Mouse (Mus musculus): ENCODE measurements at regions not wholly inside any gene's neighbourhood (a gene's known extent, or its start where the extent isn't known, plus 50 kb on each side); places are given as distances from the start of the nearest gene placed in this dataset.

DNA sequence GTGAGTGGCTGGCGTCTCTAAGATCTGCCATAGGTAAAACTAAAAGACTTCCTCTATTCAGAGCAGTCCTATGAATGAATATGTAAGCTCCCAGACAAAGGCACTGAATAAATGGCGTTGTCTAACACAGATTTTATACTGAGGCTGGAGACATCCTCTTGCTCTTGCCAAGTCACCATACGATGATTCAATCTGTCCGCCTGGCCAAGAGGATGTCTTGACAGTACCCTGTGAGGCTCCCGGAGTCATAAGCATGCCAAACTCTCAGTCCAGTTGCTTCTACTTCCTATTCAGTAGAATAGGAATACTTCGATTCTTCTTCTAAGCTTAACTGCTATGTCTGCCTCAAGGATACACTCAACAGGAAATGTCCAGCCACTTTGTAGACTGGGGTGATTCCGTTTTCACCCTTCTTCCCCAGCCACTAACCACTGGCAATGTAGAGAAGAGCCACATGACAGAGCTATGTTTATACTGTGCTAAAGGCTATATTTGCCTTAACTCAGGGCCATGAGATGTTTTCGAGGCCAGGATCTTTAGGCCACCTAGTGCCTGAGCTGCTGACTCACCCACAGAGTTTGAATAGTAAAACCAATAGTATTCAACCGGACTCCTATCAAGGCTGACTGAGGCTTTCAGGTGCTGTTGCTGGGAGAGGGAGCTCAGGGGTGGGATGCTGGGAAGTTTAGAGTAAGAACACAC lies 188.7 kb upstream of the Atp5g3 start:
- no peak for DNase-seq (ENCODE audit: low spot score in 2 of 2)

DNA sequence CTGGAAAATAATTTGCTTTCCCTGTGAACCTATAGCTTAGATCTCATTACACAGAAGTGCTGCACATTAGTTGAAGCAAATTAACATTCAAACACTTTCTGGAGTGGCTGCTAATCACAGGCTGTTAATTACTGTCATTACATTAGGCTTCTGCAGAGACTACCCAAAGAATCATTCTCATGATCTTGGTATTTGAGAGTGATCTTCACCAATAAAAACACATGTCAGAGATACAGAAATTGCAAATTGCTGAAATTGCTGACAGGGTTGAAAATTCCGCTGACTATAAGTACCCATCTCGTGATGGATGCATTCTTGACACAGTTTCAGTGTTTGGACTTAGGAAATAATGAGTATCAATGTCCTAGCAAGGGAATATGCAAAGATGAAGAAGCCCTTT lies 185.7 kb upstream of the Atp5g3 start:
- no peak for DNase-seq (ENCODE audit: low spot score in 2 of 2)

DNA sequence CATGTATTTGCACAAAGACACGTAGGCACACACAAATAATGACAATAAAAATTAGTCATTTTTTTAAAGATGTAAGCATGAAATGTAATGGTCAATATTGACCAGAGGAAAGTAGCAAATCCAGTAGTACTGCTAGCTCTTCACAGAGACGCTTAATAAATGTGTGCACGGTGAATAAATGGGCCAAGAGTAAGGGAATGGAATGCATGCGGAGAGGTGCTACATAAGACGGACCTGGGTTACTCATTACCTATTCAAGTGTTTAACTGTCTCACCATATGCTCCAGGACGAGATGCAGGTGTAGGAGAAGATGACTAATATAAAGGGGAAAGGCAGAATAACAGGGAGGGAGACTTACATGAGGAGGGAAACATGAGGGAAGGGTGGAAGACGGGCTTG lies 182.4 kb upstream of the Atp5g3 start:
- no peak for DNase-seq (ENCODE audit: low spot score in 2 of 2)

DNA sequence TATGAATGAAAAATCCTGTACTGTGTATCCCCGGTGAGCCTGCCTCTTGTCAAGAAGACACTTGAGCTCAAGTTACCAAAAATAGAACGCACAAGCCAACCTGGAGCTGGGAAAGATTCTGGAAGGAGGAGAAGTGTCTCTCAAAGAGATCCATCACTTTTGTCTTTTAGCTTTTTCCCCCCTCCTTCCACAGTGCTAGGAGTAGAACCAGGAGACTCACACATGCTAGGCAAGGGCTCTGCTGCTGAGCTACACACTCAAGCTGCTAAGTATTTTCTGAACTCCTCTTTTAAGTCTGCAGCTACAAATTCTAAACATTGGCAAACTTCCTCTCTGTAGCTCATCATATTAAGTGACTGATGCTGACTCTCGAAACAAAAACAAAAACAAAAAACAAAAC lies 176.2 kb upstream of the Atp5g3 start:
- DNase-seq (ENCODE audit: low spot score in 2 of 2) = no peak

DNA sequence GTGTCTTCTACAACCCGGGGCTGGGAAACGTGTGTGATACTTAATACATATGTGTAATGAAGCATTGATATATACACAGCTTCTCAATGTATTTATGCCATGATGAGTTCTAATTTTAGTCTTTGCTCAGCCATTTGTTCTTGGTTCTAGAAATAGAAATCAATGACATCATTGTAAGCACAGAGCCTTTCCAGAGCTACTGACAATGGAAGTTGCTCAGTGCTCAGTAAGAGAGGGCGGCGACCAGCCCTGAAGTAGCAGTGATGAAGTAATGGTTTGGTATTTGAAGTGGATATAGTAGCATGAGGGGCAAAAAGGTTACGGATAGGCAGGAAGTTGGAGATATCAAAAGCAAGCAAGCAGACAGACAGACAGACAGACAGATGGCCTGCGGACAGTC lies 173.8 kb upstream of the Atp5g3 start:
- no peak for DNase-seq (ENCODE audit: low spot score in 2 of 2)

DNA sequence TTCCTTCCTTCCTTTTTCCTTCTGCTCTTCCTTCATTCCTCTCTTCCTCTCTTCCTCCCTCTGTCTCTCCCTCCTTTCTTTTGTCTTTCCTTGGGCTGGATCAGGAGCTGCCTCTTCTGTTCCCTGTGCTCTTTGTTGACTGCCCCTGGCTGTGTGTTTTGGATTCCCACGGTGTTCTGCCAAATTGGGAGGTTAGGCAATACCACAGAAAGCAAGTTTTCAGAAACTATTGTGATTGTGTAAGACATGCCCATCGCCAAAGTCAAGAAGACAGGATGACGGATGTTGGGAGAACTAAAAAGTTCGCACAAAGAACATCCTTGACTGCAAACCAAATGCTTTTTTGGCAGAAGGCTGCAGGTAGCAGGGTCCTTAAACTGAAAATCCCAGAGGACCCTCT lies 165.6 kb upstream of the Atp5g3 start:
- no peak for DNase-seq (ENCODE audit: low spot score in 2 of 2)

DNA sequence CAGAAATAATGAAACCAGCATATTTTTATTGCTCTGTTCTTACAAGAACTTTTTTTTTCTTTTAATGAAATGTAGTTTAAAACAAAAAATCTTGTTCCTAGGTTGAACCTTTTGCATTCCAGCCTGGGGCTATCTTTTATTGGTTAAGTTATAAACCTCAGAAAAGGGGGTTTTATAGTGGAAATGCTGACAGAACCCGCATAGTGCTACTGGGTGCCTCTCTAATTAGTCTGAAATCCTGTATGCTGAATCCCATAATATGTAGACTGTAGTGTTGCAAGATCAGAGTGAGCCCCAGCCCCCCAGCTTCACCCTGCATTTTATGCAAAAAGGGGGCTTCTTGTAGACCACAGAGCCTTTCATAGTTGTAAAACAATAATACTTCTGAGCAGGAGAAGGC lies 164.4 kb upstream of the Atp5g3 start:
- no peak for DNase-seq (ENCODE audit: low spot score in 2 of 2)

DNA sequence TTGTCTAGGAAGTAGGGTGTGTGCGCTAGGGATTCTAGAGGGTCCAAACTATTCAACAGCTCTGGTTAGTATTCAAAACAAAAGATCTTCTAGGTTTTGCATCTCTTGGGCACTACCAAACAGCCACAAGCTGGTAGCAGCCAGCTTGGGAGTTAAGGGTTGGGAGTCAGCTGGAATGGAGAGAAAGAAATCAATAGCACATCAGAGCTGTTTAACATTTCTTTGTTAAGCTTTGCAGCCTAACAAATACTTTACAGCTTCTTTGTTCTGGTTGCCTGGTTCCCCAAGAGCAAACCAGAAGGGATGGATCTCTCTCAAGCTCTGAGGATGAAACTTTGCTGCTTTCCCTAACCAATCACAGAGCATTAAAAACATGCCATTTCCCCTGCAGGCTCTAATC lies 162.3 kb upstream of the Atp5g3 start:
- no peak for DNase-seq (ENCODE audit: low spot score in 2 of 2)

- DNase-seq (ENCODE audit: low spot score in 2 of 2) = peak; percentile 67 to 88
These were observed 155.5 kb upstream of the Atp5g3 start for GRCm38 (mm10) chr2:74066652-74067051.

- DNase-seq (ENCODE audit: low spot score in 2 of 2) = no peak
These were observed 153.2 kb upstream of the Atp5g3 start for GRCm38 (mm10) chr2:74064369-74064768.

- peak; percentile 25 to 27 for DNase-seq (ENCODE audit: low spot score in 2 of 2)
These were observed 152.7 kb upstream of the Atp5g3 start for GRCm38 (mm10) chr2:74063777-74064176.

DNA sequence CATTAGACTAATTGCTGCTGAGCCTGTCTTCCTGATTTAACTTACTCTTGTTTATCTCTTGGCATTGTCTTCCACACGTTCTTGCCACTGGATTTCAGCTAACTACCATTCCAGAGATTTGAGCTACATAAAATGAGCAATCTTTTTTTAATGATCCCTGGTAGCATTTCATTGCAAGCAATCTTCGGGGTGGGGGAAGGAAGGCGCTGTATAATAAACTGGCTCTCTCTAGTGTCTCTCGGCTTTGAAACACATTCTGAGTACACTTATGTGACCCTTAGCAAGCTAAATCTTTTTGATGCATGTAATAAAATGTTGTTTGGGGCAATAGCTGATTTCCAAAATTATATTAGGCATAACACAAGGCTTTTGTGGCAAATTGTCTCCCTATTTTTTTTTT lies 152.2 kb upstream of the Atp5g3 start:
- no peak for DNase-seq (ENCODE audit: low spot score in 2 of 2)

GRCm38 (mm10) chr2:74042430-74042829 lies 131.3 kb upstream of the Atp5g3 start:
- DNase-seq (ENCODE audit: low spot score in 2 of 2) = no peak

DNA sequence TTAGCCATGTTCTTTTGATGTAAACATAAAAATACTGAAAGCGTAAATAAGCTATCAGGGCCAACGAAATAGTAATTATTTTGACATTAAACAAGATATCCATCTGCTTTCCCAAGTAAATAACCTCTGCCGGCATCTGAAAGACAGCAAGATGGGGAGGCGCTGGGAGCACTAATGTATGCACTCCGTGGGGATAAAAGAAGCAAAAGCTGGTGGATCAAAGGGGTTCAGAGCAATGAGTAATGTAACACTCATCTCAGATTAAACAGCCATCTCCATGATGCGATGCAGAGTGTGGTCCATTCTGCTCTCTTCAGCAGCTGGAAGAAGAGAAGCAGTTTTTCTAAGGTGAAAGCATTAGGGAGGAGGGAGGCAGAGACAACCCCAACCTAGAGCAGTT lies 128.5 kb upstream of the Atp5g3 start:
- DNase-seq (ENCODE audit: low spot score in 2 of 2) = no peak

DNA sequence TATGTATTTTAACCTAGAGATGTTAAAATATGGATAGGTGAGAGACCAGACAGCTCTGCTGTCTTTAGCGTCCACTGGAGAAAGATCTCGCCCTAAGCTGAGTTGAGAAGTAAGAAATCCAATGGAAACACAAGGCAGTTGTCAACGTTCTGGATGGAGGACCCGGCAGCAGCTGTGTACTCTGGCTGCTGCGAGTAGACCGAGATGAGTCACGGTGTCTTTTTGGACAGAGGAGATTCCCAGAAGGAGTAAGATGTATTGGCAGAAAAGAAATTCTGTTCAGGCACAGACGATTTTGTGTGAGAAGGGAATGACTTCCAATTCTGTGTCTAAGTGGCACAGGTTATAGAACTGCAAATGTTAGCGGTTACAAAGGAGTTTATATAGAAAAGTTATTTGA lies 124.9 kb upstream of the Atp5g3 start:
- DNase-seq (ENCODE audit: low spot score in 2 of 2) = peak in 1 of 2 experiments; percentile 3

DNA sequence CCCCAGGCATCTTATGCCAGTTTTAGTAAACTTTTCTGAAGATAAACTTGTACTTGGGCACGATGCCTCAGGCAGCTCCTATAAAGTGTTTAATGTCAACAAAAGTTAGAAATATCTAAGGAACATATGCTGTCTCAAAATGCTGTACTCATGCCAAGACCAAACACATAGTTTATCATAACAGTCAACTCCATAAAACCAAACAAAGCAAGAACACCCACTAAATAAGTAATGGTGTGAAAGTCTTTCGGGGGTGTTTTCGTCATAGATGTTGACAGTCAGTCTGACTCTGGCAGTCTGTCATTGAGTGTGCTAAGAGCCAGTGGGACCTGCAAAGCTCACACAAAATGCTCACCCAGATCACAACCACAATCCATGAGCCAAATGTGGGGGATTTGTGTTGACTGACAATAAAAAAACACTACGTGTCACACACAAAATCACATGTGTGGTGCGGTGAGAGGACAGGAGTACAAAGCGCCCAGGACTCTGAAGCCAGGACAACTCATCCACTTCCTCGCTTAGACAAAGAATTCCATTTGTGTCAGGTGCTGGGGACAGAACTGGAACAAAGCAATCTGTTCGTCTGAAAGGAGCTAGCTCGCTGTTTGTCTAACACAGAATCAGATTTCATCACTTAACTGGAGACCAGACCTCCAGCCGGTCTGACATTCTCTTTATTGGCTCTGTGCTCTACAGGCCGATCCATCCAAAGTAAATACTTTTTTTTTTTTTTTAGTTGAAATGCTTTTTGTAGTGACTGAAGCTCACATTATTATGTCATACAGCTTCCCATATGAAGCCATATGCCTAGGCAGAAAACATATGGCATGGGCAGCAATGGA lies 121.3 kb upstream of the Atp5g3 start:
- no peak for DNase-seq (ENCODE audit: low spot score in 2 of 2)

GRCm38 (mm10) chr2:74029938-74030337 lies 118.8 kb upstream of the Atp5g3 start:
- DNase-seq (ENCODE audit: low spot score in 2 of 2) = no peak

DNA sequence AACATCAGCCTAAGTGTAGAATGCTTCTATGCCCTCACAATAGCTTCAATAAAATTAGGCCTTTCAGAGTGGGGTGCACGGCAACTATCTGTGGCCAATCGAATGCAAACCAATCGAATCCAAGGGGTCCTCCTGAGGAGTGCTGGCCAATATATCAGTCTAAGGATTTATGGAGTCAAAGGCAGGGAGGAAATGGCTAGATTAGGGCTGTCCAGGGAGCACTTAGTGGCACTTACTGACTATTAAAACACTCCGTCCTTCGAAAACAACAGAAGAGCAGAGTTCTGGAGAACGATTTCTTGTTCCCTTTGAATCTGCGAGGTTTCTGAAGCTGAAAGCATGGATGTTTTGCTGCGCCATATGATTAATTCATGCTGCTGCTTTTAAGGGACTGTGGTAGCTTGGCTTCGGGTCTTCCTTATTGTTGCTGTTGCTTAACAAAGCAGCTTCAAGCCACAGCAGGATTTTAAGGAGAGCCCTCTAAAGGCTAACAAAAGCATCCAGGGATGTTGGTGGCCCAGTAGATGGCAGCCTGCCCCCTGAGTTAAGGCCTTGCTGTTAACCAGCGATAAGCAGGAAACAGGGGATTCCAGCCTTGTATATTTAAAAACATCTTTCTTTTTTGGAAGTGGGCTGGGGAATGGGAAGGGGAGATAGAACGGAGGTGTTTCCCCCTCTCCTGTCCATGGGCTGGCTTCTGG lies 116.4 kb upstream of the Atp5g3 start:
- DNase-seq (ENCODE audit: low spot score in 2 of 2) = peak; percentile 50 to 56

- DNase-seq (ENCODE audit: low spot score in 2 of 2) = no peak
These were observed 104.0 kb upstream of the Atp5g3 start for GRCm38 (mm10) chr2:74015146-74015545.

DNA sequence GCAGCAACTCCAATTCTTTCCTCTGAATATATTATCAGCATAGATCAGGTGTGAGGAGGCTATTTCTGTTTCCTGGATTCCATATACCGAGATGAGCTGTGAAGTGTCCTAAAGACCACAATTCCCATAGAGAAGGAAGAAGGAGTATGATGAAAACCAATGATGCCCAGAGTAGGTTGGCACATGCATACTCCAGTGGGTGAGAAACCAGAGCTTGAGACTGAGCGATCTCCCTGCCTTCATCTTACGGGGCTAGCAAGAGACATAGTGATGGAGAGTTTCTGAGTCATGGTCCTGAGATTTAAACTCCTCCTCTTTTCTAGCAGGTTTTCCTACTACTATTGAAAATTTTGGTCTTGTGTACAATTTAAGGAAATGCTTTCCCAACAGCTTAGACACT lies 103.1 kb upstream of the Atp5g3 start:
- DNase-seq (ENCODE audit: low spot score in 2 of 2) = no peak

GRCm38 (mm10) chr2:73998531-73998930 lies 87.4 kb upstream of the Atp5g3 start:
- DNase-seq (ENCODE audit: low spot score in 2 of 2) = no peak

- no peak for DNase-seq (ENCODE audit: low spot score in 2 of 2)
These were observed 85.9 kb upstream of the Atp5g3 start for GRCm38 (mm10) chr2:73996986-73997385.

DNA sequence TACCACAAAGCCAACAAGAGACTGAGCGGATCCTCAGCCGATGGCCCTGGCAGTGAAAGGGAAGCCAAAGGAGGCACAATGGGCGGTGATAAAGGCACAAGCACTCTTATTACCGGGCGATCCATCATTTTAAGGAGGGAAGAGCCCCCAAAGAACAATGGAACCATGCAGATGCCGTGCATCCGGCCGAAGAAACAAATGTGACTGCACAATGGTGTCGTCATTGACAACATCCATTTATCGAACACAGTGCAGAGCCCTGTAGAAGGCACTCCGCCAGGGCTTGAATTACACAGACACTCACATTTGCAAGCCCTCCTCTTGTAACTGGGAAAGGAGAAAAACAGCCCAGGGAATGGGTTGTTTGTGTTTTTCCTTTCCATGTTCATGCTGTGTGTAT lies 80.7 kb upstream of the Atp5g3 start:
- no peak for DNase-seq (ENCODE audit: low spot score in 2 of 2)
